Mouse (Mus musculus) fat pad, adult 2 months (tissue): ENCODE measurements around the gene Vmn1r159.
"Not testable (repeated sequence)": the region's sequence is repeated elsewhere in the genome, so short reads cannot be mapped to it uniquely, and the experiment has no call there.

Experiments used
- DNase-seq: peaks from one replicate; pipeline ENCODE4 v3.0.0-alpha.2; 2011; ENCODE audit warnings: low read depth, low spot score; ENCODE audit errors: extremely low read depth

Vmn1r159 gene

DNA sequence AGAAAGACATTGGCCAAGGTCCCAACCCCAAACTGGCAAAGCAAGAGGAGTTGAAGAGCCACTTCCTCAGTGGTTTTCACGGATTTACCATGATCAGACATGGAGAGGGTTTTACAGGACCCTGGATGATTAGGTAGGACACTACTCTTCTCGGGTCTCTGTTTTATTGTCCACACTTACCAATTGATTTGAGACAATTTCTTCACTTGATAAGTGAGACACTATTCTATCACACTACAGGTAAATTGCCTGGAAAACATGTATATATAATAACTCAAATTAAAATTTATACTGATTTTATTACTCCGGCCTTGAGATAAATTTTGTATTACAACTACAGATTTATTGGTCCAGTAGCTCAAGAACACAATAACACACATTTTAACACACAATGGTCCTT, at the start of gene Vmn1r159:
Gene Vmn1r159 (minus strand): TSS at position 101 of the 400 bp plus-strand sequence.
- DNase-seq = not testable (repeated sequence)

DNA sequence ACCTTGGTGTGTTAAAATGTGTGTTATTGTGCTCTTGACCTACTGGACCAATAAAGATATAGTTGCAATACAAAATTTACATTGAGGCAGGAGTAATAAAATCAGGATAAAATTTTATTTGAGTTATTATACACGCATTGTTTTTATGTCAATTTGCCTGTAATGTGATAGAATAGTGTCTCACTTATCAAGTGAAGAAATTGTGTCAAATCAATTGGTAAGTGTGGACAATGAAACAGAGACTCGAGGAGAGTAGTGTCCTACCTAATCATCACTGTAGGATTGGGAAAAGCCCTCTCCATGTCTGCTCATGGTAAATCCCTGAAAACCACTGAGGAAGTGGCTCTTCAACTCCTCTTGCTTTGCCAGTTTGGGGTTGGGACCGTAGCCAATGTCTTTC, 27.5 kb upstream of the Vmn1r159 start, which contains the start of gene Vmn1r160:
Gene Vmn1r160 (plus strand): TSS at position 301 of the 400 bp plus-strand sequence.
- not testable (repeated sequence) for DNase-seq
